Mouse (Mus musculus) limb, embryonic 14.5 days (tissue): ENCODE results near the gene Pdgfra. TPM values are rescaled to one million over a fixed set of nuclear protein-coding genes. Genes with fewer than 3 reads are reported as not detected.

Experiments
- ATAC-seq: fragments of 200-750 bp; cut with Nextera tagmentation; 2 replicates; pipeline ENCODE4 v1.8.0; 2017; ENCODE audit warnings: low read depth, moderate number of reproducible peaks, moderate TSS enrichment; ENCODE audit not compliant: low FRiP score
- DNase-seq: peaks from one replicate; pipeline ENCODE4 v3.0.0-alpha.2; 2015; ENCODE audit warnings: low spot score
- H3K27ac ChIP-seq: fragments of 300-500 bp; sonication (generic); replicated peaks from 2 replicates; pipeline ENCODE4 v1.5.1; 2014; ENCODE audit warnings: low read depth, mild to moderate bottlenecking, low read length, moderate library complexity, mixed read lengths
- H3K27me3 ChIP-seq: fragments of 300-500 bp; sonication (generic); 2 replicates; pipeline ENCODE4 v1.6.1; 2014; ENCODE audit warnings: low read length, mixed read lengths; ENCODE audit not compliant: control insufficient read depth, insufficient read depth
- H3K36me3 ChIP-seq: fragments of 300-500 bp; sonication (generic); 2 replicates; pipeline ENCODE4 v1.6.1; 2014; ENCODE audit warnings: mild to moderate bottlenecking, low read length, moderate library complexity, mixed read lengths; ENCODE audit not compliant: control insufficient read depth, insufficient read depth
- H3K4me1 ChIP-seq: fragments of 300-500 bp; sonication (generic); 2 replicates; pipeline ENCODE4 v1.6.1; 2014; ENCODE audit warnings: antibody characterized with exemption, low read length, mixed read lengths; ENCODE audit not compliant: control insufficient read depth, insufficient read depth
- H3K4me2 ChIP-seq: fragments of 300-500 bp; sonication (generic); replicated peaks from 2 replicates; pipeline ENCODE4 v1.6.1; 2014; ENCODE audit warnings: low read depth, mild to moderate bottlenecking, low read length, moderate library complexity; ENCODE audit not compliant: severe bottlenecking
- H3K4me3 ChIP-seq: fragments of 300-500 bp; sonication (generic); replicated peaks from 2 replicates; pipeline ENCODE4 v1.5.1; 2014; ENCODE audit warnings: low read length
- H3K9ac ChIP-seq: fragments of 300-500 bp; sonication (generic); 2 replicates; pipeline ENCODE4 v1.6.1; 2014; ENCODE audit warnings: mild to moderate bottlenecking, low read depth, low read length, moderate library complexity; ENCODE audit not compliant: severe bottlenecking
- H3K9me3 ChIP-seq: fragments of 300-500 bp; sonication (generic); 2 replicates; pipeline ENCODE4 v1.6.1; 2016; ENCODE audit warnings: low read length; ENCODE audit not compliant: control insufficient read depth
- POLR2A ChIP-seq: fragments of 200-500 bp; IDR thresholded peaks from 2 replicates; pipeline ENCODE4 v1.8.0; 2012; ENCODE audit warnings: inconsistent platforms, mild to moderate bottlenecking, moderate library complexity, borderline replicate concordance; ENCODE audit not compliant: insufficient read depth, insufficient read length; ENCODE audit errors: extremely low read depth
- WGBS: fragments of 180-500 bp; shearing (Covaris S2); extraction: QIAGEN DNeasy Blood & Tissue Kit; methylation state at CpG from one replicate; pipeline ENCODE4 v1.1.7; 2014; 5-methylcytosine and 5-hydroxymethylcytosine counted together
- polyA plus RNA-seq, 2 experiments: library from polyadenylated mRNA; depleted of rRNA in 1 of 2; stranded (reverse) in 1 of 2; unstranded in 1 of 2; fragments of >200 nt; fragmentation: Nextera tagmentation in 1 of 2; extraction: Ambion mirVana in 1 of 2; gene quantifications; 2 replicates each; pipeline versions ENCODE4 v1.2.1 to v1.2.3; 2012 to 2014

Gene Pdgfra
- polyA plus RNA-seq, 2 experiments, result 115 to 122 TPM

GRCm38 (mm10) chr5:75121646-75122045 lies 30.4 kb upstream of the Pdgfra start:
- H3K4me1 ChIP-seq, result no peaks in the 10 kb centered on the region
- peak; percentile 29 for DNase-seq
- no peak for TF ChIP-seq POLR2A
- no peak overlapping the region for H3K27ac ChIP-seq
- H3K9me3 ChIP-seq, result no peaks in the 10 kb centered on the region
- no peaks in the 10 kb centered on the region for H3K36me3 ChIP-seq
- H3K27me3 ChIP-seq, result no peaks in the 10 kb centered on the region
- no peak overlapping the region for H3K9ac ChIP-seq
- no peak for ATAC-seq
- H3K4me3 ChIP-seq, result no peak overlapping the region
- H3K4me2 ChIP-seq, result no peak overlapping the region
- WGBS, result 46% methylated on average over 5 of the region's 5 CpGs

DNA sequence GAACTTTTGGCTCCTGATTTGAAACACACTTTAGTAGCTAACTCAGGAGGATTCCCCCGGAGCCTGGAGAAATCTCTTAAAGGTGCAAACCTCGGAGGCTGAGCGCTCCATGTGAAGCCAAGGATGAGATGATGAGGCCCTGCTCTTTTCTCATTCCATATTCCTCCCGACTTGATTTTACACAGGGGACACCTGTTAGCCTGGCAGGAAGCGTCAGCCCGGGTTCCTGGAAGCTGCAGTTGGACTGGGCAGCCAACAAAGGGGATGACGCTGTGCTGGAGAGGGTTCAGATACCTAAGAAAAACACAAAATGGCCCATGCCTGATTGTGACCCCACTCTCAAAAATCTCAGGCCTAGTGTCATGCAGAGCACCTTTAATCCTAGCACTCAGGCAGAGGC lies 17.4 kb upstream of the Pdgfra start:
- no peaks in the 10 kb centered on the region for H3K27me3 ChIP-seq
- no peak for TF ChIP-seq POLR2A
- H3K36me3 ChIP-seq, result no peaks in the 10 kb centered on the region
- H3K4me2 ChIP-seq, result no peak overlapping the region
- DNase-seq (no peak), ATAC-seq (no peak)
- no peak overlapping the region for H3K4me3 ChIP-seq
- H3K9ac ChIP-seq, result no peak overlapping the region
- H3K27ac ChIP-seq, result no peak overlapping the region
- H3K9me3 ChIP-seq, result no peaks in the 10 kb centered on the region
- H3K4me1 ChIP-seq, result no peaks in the 10 kb centered on the region
- 54% methylated on average over 7 of the region's 7 CpGs for WGBS

GRCm38 (mm10) chr5:75143092-75143491 lies 9.0 kb upstream of the Pdgfra start:
- Histone ChIP-seq H3K27ac (no peak overlapping the region), H3K4me3 (peak overlapping the region; percentile 33), H3K9me3 (no peaks in the 10 kb centered on the region), H3K4me1 (peaks cover 6% of the 10 kb centered on the region), H3K9ac (peak overlapping the region; percentile 51), H3K27me3 (no peaks in the 10 kb centered on the region), H3K36me3 (no peaks in the 10 kb centered on the region), H3K4me2 (peak overlapping the region; percentile 63)
- TF ChIP-seq POLR2A, result no peak
- ATAC-seq (0 out of 2 replicates have a peak, but pooled peaks have one; percentile 21), DNase-seq (peak; percentile 93)
- 3% methylated on average over 14 of the region's 14 CpGs for WGBS

GRCm38 (mm10) chr5:75143767-75144166 lies 8.3 kb upstream of the Pdgfra start:
- H3K9ac ChIP-seq, result no peak overlapping the region
- no peak for TF ChIP-seq POLR2A
- ATAC-seq (no peak), DNase-seq (no peak)
- H3K9me3 ChIP-seq, result no peaks in the 10 kb centered on the region
- WGBS, result 48% methylated on average over 7 of the region's 7 CpGs
- H3K27me3 ChIP-seq, result no peaks in the 10 kb centered on the region
- H3K27ac ChIP-seq, result no peak overlapping the region
- H3K4me2 ChIP-seq, result no peak overlapping the region
- H3K4me1 ChIP-seq, result peaks cover 7% of the 10 kb centered on the region
- H3K4me3 ChIP-seq, result no peak overlapping the region
- no peaks in the 10 kb centered on the region for H3K36me3 ChIP-seq

DNA sequence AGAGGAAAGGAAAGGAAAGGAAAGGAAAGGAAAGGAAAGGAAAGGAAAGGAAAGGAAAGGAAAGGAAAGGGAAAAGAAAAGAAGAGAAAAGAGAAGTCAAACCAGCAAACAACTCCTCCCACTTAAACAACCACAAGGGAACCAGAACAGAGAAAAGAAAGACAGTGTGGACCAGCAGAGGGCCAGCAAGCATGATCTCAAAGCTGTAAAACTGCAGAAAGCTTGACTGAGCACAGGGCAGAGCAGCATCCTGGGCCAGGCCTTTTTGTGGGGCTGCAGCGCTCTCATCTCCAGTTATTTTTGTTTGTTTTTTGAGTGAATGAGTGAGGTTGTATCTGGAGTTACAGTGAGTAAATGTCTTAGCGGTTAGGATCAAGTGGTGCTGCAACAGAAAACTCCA lies 6.8 kb upstream of the Pdgfra start:
- ATAC-seq, result no peak

DNA sequence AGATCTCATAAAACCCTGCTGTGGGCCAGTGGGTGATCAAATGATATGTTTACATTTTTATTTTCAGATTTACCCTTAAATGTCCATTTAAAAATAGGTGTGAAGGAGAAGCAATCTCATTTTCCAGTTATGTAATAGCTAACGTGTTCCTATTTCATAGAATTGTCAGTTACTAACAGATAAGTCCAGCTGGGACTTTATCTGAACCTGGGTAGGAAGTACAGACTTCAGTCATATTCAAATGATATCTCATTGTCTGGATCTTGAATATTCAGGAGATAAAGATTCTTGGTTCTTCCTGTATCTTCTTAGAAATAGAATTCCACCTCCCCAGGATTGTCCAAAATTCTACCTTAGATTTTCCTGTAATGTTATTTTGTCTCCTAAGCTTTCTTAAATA lies 5.6 kb upstream of the Pdgfra start:
- Histone ChIP-seq H3K4me2 (no peak overlapping the region), H3K27me3 (no peaks in the 10 kb centered on the region), H3K9ac (no peak overlapping the region), H3K9me3 (no peaks in the 10 kb centered on the region), H3K27ac (no peak overlapping the region), H3K4me3 (no peak overlapping the region), H3K36me3 (no peaks in the 10 kb centered on the region), H3K4me1 (peaks cover 22% of the 10 kb centered on the region)
- TF ChIP-seq POLR2A, result no peak
- DNase-seq, result no peak
- ATAC-seq, result no peak
- WGBS, result 84% methylated on average over 1 of the region's 1 CpGs

More for the DNA sequence above, 6.8 kb upstream of the Pdgfra start:
- Histone ChIP-seq H3K36me3 (no peaks in the 10 kb centered on the region), H3K4me1 (peaks cover 22% of the 10 kb centered on the region), H3K9me3 (no peaks in the 10 kb centered on the region), H3K4me2 (no peak overlapping the region), H3K27ac (no peak overlapping the region), H3K4me3 (no peak overlapping the region), H3K27me3 (no peaks in the 10 kb centered on the region), H3K9ac (no peak overlapping the region)
- WGBS, result 82% methylated on average over 2 of the region's 2 CpGs
- no peak for TF ChIP-seq POLR2A
- DNase-seq, result no peak
